Mouse (Mus musculus) gonadal fat pad, adult 2 months (tissue): ENCODE measurements around the gene Gpr88. TPM values are rescaled to one million over a fixed set of nuclear protein-coding genes. Genes with fewer than 3 reads are reported as not detected.
A peak's percentile ranks its signal among the peaks of the same experiment; 100 is the strongest.
"Not testable (repeated sequence)": the region's sequence is repeated elsewhere in the genome, so short reads cannot be mapped to it uniquely, and the experiment has no call there.

Experiments
- DNase-seq: peaks from one replicate; pipeline ENCODE4 v3.0.0-alpha.2; 2012; ENCODE audit warnings: low read depth
- polyA plus RNA-seq: library from polyadenylated mRNA; depleted of rRNA; stranded (reverse); fragments of >200 nt; gene quantifications from 2 replicates; pipeline ENCODE4 v1.2.3, GENCODE M21; 2012

Gene Gpr88
- polyA plus RNA-seq, 1 experiment: 0.63 TPM

- DNase-seq: no peak
These were observed 10.6 kb downstream of the Gpr88 start for GRCm38 (mm10) chr3:116242685-116243084.

GRCm38 (mm10) chr3:116237527-116237926, 15.8 kb downstream of the Gpr88 start:
- DNase-seq: no peak

GRCm38 (mm10) chr3:116236856-116237255, 16.4 kb downstream of the Gpr88 start:
- DNase-seq: no peak

- DNase-seq: no peak
These were observed 19.8 kb downstream of the Gpr88 start for GRCm38 (mm10) chr3:116233515-116233914.

GRCm38 (mm10) chr3:116232763-116233162, 20.5 kb downstream of the Gpr88 start:
- no peak for DNase-seq

- DNase-seq: no peak
These were observed 24.0 kb downstream of the Gpr88 start for GRCm38 (mm10) chr3:116229336-116229735.

GRCm38 (mm10) chr3:116228360-116229245, 24.7 kb downstream of the Gpr88 start:
- DNase-seq: no peak

- no peak for DNase-seq
These were observed 25.9 kb downstream of the Gpr88 start for GRCm38 (mm10) chr3:116227383-116227782.

- no peak for DNase-seq
These were observed 26.4 kb downstream of the Gpr88 start for GRCm38 (mm10) chr3:116226915-116227314.

- no peak for DNase-seq
These were observed 30.6 kb downstream of the Gpr88 start for GRCm38 (mm10) chr3:116222511-116223243.

- no peak for DNase-seq
These were observed 31.7 kb downstream of the Gpr88 start for GRCm38 (mm10) chr3:116221686-116222010.

GRCm38 (mm10) chr3:116220980-116221685, 32.2 kb downstream of the Gpr88 start:
- DNase-seq: no peak

GRCm38 (mm10) chr3:116217398-116217797, 35.9 kb downstream of the Gpr88 start:
- DNase-seq: not testable (repeated sequence)

GRCm38 (mm10) chr3:116216261-116216660, 37.0 kb downstream of the Gpr88 start:
- no peak for DNase-seq

- DNase-seq: no peak
These were observed 41.7 kb downstream of the Gpr88 start for GRCm38 (mm10) chr3:116211639-116212038.

- DNase-seq: no peak
These were observed 42.6 kb downstream of the Gpr88 start for GRCm38 (mm10) chr3:116210720-116211121.

GRCm38 (mm10) chr3:116209214-116209613, 44.1 kb downstream of the Gpr88 start:
- peak; percentile 40 for DNase-seq

- no peak for DNase-seq
These were observed 46.9 kb downstream of the Gpr88 start for GRCm38 (mm10) chr3:116206306-116206834.

GRCm38 (mm10) chr3:116205346-116206219, 47.7 kb downstream of the Gpr88 start:
- no peak for DNase-seq

GRCm38 (mm10) chr3:116204643-116205042, 48.7 kb downstream of the Gpr88 start:
- no peak for DNase-seq

- DNase-seq: no peak
These were observed 49.4 kb downstream of the Gpr88 start for GRCm38 (mm10) chr3:116203942-116204341.
